Mouse (Mus musculus): ENCODE measurements around the gene Idh2.

DNA sequence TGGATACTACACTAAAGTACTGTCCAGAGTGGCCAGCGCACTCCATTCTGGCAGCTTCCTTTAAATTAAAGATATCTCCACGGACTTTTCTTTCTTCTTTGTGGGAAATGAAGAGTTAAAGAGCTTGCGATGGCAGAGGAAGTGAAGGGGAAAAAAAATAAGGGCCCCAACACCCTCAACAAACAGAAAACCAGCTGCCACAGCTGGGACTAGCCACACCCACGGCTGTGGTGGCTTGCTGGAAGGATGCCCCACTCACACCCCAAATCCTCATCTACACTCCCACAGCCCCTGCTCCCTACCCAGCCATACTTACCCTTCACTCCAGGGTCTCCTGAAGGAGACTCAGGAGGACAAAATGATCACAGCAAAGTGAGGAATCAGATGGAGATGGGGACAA is 7.9 kb upstream of the Idh2 start:
- TF ChIP-seq CTCF (conservative IDR thresholded peaks at IDR 0.05; ENCODE audit: low read length) (no peak), NANOG (IDR thresholded peaks at IDR 0.05; ENCODE audit: borderline replicate concordance, low read length) (no peak)
